Mouse (Mus musculus): Measurements from ENCODE around the gene Gm13272.
A peak's percentile ranks its signal among the peaks of the same experiment; 100 is the strongest.
"Not testable (repeated sequence)": the region's sequence is repeated elsewhere in the genome, so short reads cannot be mapped to it uniquely, and the experiment has no call there.

The Gm13272 gene

GRCm38 (mm10) chr4:88788402-88788801 is 8.8 kb downstream of the Gm13272 start, which contains the start of gene Gm13277:
TSS of gene Gm13277 (plus strand) at chr4:88788632.
- DNase-seq: peak; percentile 79

GRCm38 (mm10) chr4:88791250-88791649 is 11.6 kb downstream of the Gm13272 start, which contains the start of gene Gm13278:
TSS of gene Gm13278 (plus strand) at chr4:88791550.
- not testable (repeated sequence) for DNase-seq

- peak; percentile 77 for DNase-seq
Measured at GRCm38 (mm10) chr4:88793936-88794675, 14.5 kb downstream of the Gm13272 start, which contains the start of gene Gm13275. TSS of gene Gm13275 (plus strand) at chr4:88794487.

DNA sequence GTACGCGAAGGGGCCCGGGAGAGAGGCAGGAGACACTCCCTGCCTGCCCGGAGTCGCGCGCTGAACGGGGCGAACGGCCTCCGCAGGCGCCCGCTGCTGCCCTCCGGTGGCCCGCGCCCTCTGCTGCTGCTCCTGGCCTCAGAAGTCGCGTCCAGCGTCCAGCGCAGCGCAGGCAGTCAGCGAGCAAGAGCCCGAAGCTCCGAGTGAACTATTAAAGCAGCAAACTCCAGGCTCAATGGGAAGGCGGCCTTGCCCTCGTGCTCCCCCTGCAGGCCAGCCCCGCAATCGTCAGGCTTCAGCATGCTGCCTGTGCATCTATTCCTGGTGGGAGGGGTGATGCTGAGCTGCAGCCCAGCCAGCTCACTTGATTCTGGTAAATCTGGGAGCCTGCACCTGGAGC is 17.4 kb downstream of the Gm13272 start, which contains the start of gene Gm13279:
Gene Gm13279, plus strand, starts transcription at position 301 of the 400 bp plus-strand sequence.
- not testable (repeated sequence) for DNase-seq

DNA sequence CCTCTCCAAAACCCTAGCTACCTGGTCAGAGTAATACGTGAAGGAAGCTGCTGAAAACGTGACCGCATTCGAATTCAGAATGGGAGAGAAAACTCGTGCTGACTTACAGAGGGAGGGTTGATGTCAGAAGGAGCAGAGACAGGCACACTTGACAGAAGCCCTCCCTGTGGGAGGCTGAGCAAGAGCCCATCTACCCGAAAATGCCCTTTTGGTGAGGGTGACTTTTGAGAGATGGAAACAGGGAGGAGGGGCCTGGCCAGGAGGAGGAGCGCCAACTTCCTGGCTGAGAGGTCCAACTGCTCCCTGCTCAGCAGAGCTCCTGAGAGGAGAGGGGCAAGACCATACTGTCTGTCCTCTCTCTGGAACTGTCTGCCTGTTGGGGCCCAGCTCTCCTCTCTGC is 19.7 kb downstream of the Gm13272 start, which contains the start of gene Gm13285:
Gene Gm13285, plus strand, starts transcription at position 301 of the 400 bp plus-strand sequence.
- DNase-seq: not testable (repeated sequence)

- not testable (repeated sequence) for DNase-seq
Measured at GRCm38 (mm10) chr4:88802954-88803353, 23.3 kb downstream of the Gm13272 start, which contains the start of gene Gm13287. TSS of gene Gm13287 (plus strand) at chr4:88803254.

DNA sequence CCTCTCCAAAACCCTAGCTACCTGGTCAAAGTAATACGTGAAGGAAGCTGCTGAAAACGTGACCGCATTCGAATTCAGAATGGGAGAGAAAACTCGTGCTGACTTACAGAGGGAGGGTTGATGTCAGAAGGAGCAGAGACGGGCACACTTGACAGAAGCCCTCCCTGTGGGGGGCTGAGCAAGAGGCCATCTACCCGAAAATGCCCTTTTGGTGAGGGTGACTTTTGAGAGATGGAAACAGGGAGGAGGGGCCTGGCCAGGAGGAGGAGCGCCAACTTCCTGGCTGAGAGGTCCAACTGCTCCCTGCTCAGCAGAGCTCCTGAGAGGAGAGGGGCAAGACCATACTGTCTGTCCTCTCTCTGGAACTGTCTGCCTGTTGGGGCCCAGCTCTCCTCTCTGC is 25.6 kb downstream of the Gm13272 start, which contains the start of gene Gm13288:
Gene Gm13288, plus strand, starts transcription at position 301 of the 400 bp plus-strand sequence.
- DNase-seq: not testable (repeated sequence)

- peak; percentile 52 for DNase-seq
Measured at GRCm38 (mm10) chr4:88805761-88806160, 26.1 kb downstream of the Gm13272 start.

GRCm38 (mm10) chr4:88815928-88816327 is 36.3 kb downstream of the Gm13272 start, which contains the start of gene Ifna7:
TSS of gene Ifna7 (plus strand) at chr4:88816228.
- no peak for DNase-seq

GRCm38 (mm10) chr4:88819659-88820058 is 40.0 kb downstream of the Gm13272 start, which contains the start of gene Ifna11:
TSS of gene Ifna11 (plus strand) at chr4:88819959.
- DNase-seq: no peak

DNA sequence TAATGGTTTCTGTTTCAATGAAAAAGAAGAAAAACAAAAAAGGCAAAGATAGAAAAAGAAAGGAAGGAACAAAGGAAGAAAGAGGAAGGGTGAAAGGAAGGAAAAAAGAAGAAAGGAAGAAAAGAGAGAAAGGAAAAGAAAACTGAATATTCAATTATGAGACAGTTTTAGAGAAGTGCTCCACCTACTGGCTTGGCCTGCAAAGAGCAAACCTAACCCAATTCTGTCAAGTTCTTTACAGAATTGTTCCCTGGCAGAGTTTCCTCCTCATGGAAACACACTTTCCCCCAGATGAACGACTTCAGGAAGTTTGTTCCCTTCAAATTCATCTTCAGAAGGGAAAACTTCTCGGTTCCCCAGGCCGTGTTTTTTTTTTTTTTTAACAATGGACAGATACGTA is 43.3 kb downstream of the Gm13272 start:
- DNase-seq: no peak

GRCm38 (mm10) chr4:88827116-88827515 is 47.5 kb downstream of the Gm13272 start, which contains the start of gene Ifna6:
TSS of gene Ifna6 (plus strand) at chr4:88827416.
- not testable (repeated sequence) for DNase-seq
